Mouse (Mus musculus) kidney, adult 2 months (tissue): Measurements from ENCODE around the gene Gad1. TPM values are rescaled to one million over a fixed set of nuclear protein-coding genes. Genes with fewer than 3 reads are reported as not detected.

ENCODE experiments used
- DNase-seq: peaks from one replicate; pipeline ENCODE4 v3.0.0; 2021
- H3K27ac ChIP-seq: fragments of 200-500 bp; 2 replicates; pipeline ENCODE4 v1.5.1; 2012; ENCODE audit warnings: low read depth, low read length, control low read depth, inconsistent platforms; ENCODE audit not compliant: insufficient read depth
- H3K27me3 ChIP-seq: fragments of 200-500 bp; replicated peaks from 2 replicates; pipeline ENCODE4 v1.6.1; 2012; ENCODE audit warnings: mild to moderate bottlenecking, moderate library complexity, low read length, inconsistent platforms; ENCODE audit not compliant: control insufficient read depth, insufficient read depth
- H3K36me3 ChIP-seq: fragments of 200-500 bp; 2 replicates; pipeline ENCODE4 v1.6.1; 2012; ENCODE audit warnings: mild to moderate bottlenecking, moderate library complexity, low read length, inconsistent platforms; ENCODE audit not compliant: control insufficient read depth, insufficient read depth
- H3K4me1 ChIP-seq: fragments of 200-500 bp; 2 replicates; pipeline ENCODE4 v1.6.1; 2011; ENCODE audit warnings: low read length; ENCODE audit not compliant: control insufficient read depth, insufficient read depth
- H3K4me3 ChIP-seq: fragments of 200-500 bp; 2 replicates; pipeline ENCODE4 v1.5.1; 2011; ENCODE audit warnings: mild to moderate bottlenecking, low read depth, low read length, control low read depth; ENCODE audit not compliant: insufficient read depth
- CTCF ChIP-seq: fragments of 200-500 bp; conservative IDR thresholded peaks from 2 replicates; pipeline ENCODE4 v1.5.1; 2011; ENCODE audit warnings: low read depth, mild to moderate bottlenecking, control low read depth, low read length, moderate library complexity, mixed read lengths; ENCODE audit not compliant: insufficient read depth, insufficient read length
- POLR2A ChIP-seq: fragments of 200-500 bp; IDR thresholded peaks from one replicate; pipeline ENCODE4 v1.6.1; 2011; ENCODE audit warnings: low read depth, low read length, control low read depth
- WGBS: fragments of 180-500 bp; shearing (Covaris S2); methylation state at CpG from one replicate; pipeline ENCODE4 v1.1.7; 2018; 5-methylcytosine and 5-hydroxymethylcytosine counted together
- polyA plus RNA-seq: library from polyadenylated mRNA; depleted of rRNA; stranded (reverse); fragments of >200 nt; gene quantifications from 2 replicates; pipeline ENCODE4 v1.2.3, GENCODE M21; 2012

The Gad1 gene
- polyA plus RNA-seq, 1 experiment = 0.31 TPM

DNA sequence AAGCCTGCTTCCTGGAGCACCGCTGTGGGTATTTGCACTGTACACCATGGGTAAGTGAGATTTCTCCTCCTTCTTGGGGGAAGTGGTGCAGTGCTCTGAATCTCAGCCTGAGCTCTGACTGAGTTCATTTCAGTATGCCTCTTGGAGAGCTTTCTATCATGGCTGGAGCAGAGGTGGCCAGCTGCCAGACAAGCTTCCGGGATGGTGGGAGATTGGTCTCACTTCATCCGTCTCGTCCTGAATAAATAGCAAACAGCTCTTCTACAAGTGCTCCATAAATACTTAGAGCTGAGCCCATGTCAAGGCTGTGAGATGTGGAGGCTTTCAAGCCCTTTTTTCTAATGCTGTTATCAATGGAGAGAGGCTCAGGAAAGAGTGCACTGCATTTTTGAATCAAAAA, 18.8 kb downstream of the Gad1 start:
- WGBS = 54% methylated on average over 4 of the region's 4 CpGs
- Histone ChIP-seq H3K27ac (no peak overlapping the region), H3K27me3 (no peaks in the 10 kb centered on the region), H3K4me3 (no peak overlapping the region), H3K36me3 (no peaks in the 10 kb centered on the region), H3K4me1 (no peaks in the 10 kb centered on the region)
- TF ChIP-seq POLR2A (no peak), CTCF (no peak)
- DNase-seq = no peak

DNA sequence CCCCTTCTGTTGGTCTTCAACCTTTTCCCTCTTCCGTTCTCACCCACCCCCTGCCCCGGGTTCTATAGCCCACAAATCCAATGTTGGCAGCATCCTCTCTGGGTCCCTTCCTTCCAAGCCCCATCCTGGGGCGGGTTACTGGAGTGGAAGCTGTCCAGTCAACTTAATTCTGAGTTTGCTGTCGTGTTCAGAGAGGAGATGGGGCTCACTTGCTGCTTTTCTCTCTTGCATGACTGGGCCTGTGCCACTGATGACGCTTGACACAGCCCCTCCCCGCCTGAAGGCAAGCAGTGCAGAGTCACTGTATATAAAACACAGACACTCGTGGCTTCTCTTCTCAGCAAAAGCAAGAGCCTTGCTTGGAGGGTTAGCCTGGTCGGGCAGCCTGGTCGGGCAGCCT, 19.4 kb downstream of the Gad1 start:
- TF ChIP-seq CTCF (no peak), POLR2A (no peak)
- 57% methylated on average over 9 of the region's 9 CpGs for WGBS
- no peaks in the 10 kb centered on the region for H3K27me3 ChIP-seq
- no peak overlapping the region for H3K4me3 ChIP-seq
- no peaks in the 10 kb centered on the region for H3K36me3 ChIP-seq
- DNase-seq = no peak
- H3K4me1 ChIP-seq = no peaks in the 10 kb centered on the region
- no peak overlapping the region for H3K27ac ChIP-seq

DNA sequence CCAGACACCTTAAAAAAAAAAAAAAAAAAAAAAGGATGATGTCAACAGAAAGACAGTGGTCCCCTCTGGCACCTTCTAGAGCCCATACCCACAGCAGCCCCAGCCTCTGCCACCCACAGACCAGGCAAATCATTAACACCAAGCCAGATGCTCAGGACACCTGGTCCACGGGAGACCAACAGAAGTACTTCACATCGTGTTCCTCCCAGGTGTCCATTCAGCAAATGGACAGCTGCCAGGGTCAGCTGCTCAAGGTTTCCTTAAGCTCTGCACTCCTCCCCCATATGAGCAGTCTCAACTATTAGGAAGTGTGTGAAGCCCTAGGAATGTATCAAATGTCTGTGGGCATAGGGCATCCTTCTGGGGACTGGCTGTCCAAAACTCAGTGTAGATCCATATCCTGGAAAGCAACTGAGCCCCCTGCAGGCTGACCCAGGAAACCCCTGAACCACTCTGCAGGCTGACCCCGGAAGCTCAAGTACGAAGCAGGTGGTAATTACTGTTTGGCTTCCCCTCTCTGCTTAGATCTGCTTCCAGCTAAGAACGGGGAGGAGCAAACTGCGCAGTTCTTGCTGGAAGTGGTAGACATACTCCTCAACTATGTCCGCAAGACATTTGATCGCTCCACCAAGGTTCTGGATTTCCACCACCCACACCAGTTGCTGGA, 20.8 kb downstream of the Gad1 start:
- no peak for TF ChIP-seq CTCF
- TF ChIP-seq POLR2A = no peak
- DNase-seq = peak; percentile 53
- 59% methylated on average over 8 of the region's 8 CpGs for WGBS
- Histone ChIP-seq H3K4me1 (no peaks in the 10 kb centered on the region), H3K36me3 (no peaks in the 10 kb centered on the region), H3K4me3 (no peak overlapping the region), H3K27me3 (no peaks in the 10 kb centered on the region), H3K27ac (no peak overlapping the region)

DNA sequence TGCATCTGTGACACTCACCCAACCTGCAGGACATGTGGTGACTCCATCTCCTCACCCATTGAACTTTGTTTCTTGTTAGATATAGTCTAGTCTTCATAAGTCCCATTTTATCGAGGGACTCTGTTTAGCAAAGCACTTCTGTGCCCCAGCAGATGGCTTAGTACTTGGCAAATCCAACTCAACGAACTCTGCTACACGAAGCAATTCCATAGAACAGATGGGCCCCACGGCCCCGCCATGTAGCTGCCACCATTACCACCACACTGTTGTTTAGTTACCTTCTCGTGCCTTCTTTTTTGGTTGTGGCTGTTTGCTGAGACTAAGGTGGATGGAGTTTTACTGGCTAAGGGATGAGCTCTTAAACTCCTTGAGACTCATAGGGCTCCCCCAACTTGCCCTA, 35.3 kb downstream of the Gad1 start:
- DNase-seq = no peak
- Histone ChIP-seq H3K4me1 (no peaks in the 10 kb centered on the region), H3K36me3 (no peaks in the 10 kb centered on the region), H3K4me3 (no peak overlapping the region), H3K27me3 (no peaks in the 10 kb centered on the region; the same call in 1 of the 2 replicates), H3K27ac (no peak overlapping the region)
- WGBS = 91% methylated on average over 6 of the region's 6 CpGs
- no peak for TF ChIP-seq CTCF
- no peak for TF ChIP-seq POLR2A

DNA sequence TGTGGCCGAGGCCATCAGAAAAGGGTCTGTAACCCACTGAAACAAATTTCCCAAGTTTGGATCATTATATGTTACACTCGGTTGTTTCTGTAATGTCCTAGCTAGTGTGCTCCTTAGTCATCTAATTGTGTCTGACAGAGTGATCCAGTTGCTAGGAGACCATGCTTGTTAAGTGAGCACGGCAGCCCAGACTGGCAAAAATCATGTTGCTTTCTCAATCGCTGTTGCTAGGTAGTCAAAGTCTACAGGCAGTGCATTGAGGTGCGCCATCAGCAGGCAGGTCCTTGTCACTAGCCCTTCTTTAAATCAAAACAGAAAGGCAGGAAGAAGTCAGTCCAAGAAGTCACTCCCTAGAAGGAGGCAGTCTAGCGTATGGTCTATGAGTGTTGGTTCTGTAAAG, 39.6 kb downstream of the Gad1 start:
- Histone ChIP-seq H3K4me3 (no peak overlapping the region), H3K27me3 (no peaks in the 10 kb centered on the region), H3K27ac (no peak overlapping the region), H3K36me3 (no peaks in the 10 kb centered on the region), H3K4me1 (no peaks in the 10 kb centered on the region)
- WGBS = 79% methylated on average over 6 of the region's 6 CpGs
- DNase-seq = no peak
- no peak for TF ChIP-seq CTCF
- no peak for TF ChIP-seq POLR2A

DNA sequence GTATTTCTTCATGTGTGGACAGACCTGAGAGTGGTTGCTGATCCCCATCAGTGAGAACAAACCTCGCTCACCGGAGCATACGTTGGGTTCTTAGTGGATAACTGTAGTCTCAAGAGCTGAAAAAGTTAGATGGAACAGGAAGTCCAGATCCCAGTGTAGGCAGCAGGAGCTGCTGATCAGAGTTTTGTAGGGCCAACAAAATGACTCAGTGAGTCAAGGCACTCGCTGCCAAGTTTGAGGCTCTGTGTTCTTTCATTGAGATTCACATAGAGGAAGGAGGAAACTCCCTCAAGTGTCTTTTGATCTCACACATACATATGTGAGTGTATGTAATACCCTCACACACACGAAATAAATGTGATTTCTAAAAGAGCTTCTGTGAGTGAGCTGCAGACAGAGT, 40.8 kb downstream of the Gad1 start:
- Histone ChIP-seq H3K27me3 (no peaks in the 10 kb centered on the region), H3K4me3 (no peak overlapping the region), H3K27ac (no peak overlapping the region), H3K4me1 (no peaks in the 10 kb centered on the region), H3K36me3 (no peaks in the 10 kb centered on the region)
- 88% methylated on average over 5 of the region's 5 CpGs for WGBS
- no peak for DNase-seq
- TF ChIP-seq POLR2A (no peak), CTCF (no peak)

DNA sequence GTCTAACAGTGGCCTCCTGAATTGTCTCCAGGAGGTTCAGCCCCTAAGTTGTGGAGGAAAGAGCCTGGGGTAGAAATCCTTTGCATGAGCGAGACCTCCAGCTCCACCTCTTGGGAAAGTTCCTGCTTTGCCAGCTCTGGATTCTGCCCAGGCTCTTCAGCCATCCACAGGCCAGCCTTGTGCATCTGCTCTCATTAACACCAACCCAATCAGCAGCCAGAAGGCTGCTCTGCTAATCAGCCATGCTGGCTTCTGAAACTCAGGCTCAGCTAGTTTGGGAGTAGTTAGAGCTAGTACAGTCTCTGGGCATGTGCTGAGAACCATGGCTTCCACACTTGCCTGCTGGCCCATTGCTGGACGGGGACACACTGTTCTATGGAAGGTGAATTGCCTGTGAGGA, 43.0 kb downstream of the Gad1 start:
- 84% methylated on average over 2 of the region's 2 CpGs for WGBS
- TF ChIP-seq POLR2A = no peak
- TF ChIP-seq CTCF = no peak
- no peak overlapping the region for H3K4me3 ChIP-seq
- H3K36me3 ChIP-seq = no peaks in the 10 kb centered on the region
- no peak overlapping the region for H3K27ac ChIP-seq
- no peaks in the 10 kb centered on the region for H3K27me3 ChIP-seq
- H3K4me1 ChIP-seq = no peaks in the 10 kb centered on the region
- no peak for DNase-seq
